Mouse (Mus musculus) embryo, embryonic 10.5 days (tissue): ENCODE measurements around the gene Mras.

ENCODE experiments used
- DNase-seq: peaks from one replicate; pipeline ENCODE4 v3.0.0-alpha.2; 2015; ENCODE audit warnings: low spot score

Gene Mras

DNA sequence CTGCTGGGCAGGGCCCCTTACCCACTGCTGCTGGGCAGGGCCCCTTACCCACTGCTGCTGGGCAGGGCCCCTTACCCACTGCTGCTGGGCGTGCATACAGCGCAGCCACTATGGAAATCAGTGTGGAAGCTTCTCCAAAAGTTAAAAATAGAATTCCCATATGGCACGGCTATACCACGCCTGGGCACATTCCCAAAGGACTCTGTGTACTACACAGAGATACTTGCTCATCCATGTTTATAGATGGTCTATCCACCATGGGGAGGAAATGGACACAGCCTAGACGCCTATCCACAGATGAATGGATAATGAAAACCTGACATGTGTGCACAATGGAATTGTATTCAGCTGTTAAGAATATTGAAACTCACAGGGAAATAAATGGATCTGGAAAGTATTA, 3.8 kb upstream of the Mras start:
- no peak for DNase-seq

DNA sequence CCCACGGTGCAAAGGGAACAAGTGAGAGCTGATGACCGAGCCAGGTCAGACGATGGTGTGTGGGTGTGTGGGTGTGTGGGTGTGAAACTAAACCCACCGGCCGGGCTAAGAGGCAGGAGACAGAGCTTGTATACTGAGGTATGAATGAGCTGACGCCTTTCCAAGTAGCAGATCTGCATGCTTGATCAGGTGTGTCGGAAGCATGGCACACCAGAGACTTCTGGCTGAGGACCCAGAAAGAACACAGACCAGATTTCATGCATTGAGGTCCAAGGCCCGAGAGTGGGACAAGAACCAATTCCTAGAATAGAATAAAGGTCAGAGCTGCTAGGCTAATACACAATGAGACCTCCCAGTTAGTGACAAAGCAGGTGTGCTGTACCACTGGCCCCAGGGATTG, 1.9 kb upstream of the Mras start:
- DNase-seq: no peak

DNA sequence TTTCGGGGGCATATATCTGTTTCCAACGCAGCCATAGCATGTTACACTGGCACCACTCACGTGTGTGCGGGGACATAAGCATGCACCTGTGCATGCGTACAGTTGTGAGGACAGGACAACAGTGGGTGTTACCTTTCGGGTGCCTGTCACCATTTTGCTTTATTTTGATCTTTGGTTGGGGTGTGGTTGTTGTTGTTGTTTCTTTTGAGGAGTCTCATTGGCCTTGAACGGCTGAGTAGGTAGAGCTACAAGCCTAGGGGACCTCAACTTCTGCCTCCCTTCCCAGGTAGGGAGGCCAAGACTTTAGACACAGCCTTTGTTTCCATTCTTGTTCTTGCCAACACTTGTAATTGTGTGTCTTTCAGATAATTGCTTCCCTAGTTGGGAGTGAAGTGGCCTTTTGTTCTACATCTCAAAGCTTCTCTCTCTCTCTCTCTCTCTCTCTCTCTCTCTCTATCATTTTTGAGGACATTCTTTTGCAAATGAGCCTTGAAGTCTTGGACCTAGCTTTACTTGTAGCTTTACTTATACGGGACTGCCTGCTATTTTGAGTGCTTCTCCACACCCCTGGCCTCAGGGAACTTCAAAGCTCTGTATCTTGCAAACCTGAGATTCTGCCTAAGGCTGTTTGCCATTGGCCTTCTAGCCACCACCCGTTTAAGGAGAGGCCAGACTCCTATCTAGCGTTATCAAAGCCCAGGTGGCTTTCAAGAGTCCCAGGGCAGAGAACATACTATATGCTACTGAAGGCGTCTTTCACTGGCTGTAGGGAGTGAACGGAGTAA, 792 bp upstream of the Mras start:
- no peak for DNase-seq

DNA sequence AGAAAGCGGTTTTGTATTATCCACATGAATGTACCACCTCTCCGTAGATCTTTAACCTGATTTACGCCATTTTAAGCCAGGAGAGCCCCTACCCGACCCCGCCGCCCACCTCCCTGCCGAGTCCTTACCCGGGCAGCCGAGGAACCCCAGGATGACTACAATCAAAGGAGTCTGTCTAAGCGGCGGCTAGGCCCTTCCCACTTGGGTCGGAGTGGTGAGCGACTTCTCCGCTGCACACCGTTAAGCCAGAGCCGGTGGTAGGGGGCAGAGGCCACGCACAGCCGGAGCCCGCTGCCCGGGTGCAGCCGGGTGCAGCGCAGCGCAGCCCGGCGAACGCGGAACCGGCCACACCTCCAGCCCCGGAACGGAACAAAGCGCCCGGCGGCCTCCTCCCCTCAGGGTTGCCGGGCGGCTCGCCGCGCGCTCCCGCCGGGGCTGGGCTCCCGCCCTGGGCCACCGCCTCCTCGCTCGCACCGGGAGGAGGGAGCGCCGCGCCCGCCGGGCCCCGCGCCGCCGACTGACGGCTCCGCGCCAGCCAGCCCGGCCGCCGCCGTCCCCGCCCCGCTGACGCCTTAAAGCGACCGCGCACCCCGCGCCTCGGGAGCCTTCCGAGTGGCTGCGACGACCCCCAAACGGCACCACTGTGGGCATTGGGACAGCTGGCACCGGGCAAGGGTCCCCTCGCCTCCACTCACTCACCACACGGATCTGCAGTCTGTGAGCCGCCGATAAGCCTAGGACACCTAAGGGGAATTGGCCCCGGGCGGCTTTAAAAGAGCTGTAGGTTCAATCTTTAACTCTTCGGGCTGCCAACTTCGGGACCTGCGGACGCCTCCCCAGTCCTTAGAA, 775 bp downstream of the Mras start:
- peak; percentile 68 for DNase-seq

DNA sequence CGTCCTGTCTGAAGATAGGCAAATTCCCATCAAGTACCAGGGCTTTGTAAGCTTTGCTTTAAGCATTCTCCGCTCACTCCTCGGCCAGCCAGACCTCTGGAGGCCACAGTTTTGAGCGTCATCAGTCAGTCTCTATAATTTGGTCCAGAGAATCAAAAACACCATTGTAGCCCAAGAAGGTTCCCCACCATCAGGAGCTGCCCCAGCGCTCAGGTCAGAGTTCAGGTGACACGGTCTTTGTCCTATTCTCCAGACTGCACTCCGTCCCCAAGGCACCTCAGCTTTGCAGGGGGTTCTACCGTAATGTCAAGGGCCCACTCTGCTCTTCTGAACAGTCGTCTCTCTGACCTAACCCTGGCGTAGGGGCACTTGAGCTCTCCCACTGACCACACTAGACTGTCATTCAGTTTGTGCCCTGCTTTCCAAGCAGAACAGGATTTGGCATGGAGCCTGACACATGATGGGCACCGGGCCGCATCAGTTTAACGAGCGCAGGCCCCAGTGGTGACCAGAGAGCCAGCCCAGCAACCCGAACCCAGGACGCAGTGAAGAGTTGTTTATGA, 1.5 kb downstream of the Mras start:
- no peak for DNase-seq

DNA sequence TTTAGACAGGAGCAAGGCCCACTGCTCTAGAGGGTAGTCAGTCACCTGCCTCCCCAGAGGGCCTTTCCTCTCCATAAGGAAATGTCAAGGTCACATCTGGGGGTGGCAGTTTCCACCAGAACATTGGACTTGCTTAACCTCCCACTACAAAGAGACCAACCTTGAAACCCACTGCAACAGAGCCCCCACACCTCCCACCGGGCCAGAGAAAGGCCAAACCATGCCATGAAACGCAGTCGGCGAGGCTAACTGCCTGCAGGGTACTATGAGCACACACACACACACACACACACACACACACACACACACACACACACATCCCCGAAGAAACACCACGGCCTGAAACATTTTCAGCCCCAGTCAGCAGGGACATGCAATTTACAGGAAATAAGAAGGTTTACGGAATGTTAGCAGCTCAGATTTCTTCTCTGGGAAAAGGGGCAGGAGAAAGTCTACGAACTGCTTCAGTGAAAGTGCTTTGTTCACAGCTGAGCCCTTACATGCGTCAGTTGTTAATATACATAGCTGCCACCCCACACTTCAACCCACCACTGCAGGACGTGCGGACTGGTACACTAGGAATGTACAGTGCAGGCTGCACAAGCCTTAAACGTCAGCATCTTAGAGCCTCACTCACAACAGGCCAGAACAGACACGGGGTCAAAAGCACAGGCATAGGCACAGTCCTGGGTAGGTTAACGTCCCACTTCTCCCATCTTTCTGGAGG, 2.1 kb downstream of the Mras start:
- peak; percentile 44 for DNase-seq

DNA sequence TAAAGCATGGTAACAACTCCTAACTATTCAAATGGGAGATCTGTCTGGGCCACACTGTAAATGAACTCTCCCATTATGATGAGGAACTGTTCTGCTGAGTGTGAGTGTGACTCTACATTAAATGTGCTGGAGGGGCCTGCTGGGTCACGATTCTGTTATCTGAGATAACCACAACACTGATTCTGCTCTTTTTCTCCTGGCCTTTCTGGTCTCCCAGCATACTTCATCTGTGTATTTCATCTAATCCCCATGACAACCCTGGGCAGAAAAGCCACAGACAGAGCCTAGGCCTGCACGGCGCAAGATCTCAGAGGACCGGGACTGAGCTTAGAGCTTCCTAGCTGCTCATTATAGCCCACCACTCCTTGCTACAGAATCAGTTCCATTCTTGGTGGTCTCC, 4.7 kb downstream of the Mras start:
- no peak for DNase-seq

DNA sequence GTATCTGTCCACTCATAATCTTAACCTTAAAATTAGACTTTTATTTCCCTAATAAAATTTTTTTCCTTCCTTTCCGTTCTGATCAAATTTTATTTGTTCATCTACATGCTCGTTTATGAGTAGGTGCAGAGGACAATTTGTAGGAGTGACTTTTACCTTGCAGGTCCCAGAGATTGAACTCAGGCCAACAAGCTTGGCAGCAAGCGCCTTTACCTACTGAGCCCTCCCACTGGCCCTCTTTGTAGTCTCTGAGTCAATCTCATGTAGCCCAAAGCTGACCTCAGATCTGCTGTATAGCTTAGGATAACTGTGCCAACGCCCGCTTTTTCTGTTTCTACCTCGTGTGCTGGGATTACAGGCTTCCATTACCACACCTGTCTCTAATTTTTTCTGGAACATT, 5.2 kb downstream of the Mras start:
- no peak for DNase-seq

DNA sequence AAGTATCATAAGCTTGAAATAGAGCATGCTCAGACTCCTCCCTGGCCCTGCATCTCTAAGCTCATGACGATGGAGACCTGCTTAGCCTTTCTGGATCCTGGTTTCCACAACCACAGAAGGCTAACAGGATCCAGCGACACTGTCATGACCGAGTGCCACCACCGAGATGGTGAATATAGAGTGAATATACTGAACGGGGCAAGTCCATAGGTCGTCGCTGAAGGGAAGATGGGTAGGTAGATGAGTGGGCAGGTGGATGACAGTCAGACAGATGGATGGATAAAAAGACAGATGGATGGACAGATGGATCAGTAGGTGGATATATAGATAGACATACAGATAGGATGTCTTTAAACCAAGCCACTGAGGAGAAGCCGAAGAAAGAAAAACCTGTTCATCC, 5.8 kb downstream of the Mras start:
- no peak for DNase-seq

DNA sequence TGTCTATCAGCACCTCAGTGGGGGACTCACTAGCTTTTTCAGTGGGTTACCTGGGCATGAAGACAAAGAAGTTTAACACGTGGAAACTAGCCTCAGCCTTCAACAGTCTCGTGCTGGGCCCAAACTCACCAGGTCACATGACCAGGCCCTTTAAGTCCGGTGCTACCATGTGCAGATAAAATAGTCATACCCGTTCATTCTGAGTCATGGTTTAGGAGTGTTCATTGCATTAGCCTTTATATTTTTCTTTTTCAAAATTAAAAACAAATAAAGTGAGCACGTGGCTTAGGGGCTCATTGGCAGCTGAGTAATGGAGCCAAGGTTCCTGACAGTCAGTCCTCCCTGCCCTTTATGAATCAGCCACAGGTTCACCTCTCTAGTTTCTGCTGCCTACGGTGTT, 6.4 kb downstream of the Mras start:
- no peak for DNase-seq

DNA sequence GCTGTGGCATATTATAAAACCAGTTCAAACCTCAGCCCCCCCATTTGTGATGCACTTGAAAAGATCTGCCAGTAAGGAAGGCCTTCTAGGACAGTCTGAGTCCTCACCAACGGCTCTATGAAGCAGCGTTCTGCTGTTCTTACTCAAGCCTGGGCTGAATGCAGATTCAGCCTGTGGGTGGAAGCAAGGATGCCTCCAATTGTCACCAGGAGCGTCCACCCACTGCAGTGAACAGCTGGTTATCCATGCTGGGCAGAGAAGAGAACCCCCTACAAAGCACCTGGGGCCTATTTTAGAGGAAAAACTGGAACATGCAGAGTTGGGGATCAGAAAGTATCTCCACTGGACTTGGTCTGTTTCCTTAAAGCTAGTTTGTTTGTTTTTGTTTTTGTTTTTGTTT, 7.3 kb downstream of the Mras start:
- DNase-seq: no peak

DNA sequence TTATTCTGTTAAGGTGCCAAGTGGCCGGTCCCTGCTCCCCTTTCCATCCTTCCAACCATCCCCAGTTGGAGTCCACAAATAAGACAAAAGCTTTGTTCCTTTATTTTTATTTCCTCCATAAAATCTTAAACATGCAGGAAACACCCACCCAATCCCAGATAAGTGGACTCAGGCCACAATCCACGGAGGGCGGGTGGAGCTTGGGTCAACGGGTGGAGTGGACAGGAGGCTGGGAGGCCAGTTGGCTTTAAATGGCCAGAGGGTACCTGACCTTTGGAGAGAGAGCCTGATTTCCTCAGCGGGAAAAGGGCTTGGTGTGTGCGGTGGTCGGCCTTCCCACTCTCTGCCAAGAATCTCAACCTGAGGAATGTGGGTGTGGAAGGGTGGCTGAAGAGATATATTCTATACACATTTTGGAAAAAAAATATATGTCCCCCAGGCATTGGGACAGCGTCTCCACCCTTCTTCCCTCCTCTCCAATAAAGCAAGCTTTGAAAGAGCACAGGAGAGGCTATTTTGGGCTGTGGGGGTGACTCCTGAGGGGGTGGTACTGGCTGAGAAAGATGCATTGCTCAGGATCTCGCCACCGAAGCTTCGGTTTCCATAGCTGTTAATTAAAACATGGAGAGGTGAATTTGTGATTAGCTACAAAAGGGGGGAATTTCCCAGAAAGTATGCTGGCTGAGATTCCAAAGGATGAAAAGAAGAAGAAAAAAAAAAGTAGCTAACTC, 8.4 kb downstream of the Mras start:
- DNase-seq: no peak

DNA sequence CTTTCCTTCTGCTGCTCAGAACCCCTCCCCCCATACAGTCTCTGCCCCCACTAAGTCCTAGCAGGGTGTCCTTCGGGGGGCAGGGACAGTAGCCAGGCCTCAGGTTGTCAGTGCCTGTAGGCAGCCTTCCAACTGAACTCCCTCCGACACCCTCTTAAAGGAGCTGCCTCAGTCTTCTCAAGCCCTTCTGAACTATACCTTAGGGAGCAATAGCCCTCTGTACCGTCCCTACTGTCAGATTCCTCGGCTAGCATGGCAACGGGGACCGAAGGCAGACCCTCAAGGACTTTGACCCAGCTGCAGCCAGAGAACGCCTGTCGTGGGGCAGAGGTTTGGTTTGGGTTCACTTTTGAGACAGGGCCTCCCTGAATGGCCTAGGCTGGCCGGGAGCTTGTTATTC, 11.9 kb downstream of the Mras start:
- no peak for DNase-seq

DNA sequence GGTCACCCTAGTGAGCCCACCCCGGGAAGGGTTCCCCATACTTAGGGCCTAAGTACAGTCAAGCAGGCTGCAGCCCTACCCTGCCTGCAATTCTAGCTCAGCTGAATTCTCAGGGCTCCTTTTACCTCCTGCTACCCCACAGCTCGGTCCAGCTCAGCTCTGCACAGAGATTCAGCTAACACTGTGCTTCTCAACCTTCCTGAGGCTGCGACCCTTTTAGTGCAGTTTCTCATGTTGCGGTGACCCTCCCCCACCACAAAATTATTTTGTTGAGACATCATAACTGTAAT, 12.7 kb downstream of the Mras start:
- DNase-seq: no peak

DNA sequence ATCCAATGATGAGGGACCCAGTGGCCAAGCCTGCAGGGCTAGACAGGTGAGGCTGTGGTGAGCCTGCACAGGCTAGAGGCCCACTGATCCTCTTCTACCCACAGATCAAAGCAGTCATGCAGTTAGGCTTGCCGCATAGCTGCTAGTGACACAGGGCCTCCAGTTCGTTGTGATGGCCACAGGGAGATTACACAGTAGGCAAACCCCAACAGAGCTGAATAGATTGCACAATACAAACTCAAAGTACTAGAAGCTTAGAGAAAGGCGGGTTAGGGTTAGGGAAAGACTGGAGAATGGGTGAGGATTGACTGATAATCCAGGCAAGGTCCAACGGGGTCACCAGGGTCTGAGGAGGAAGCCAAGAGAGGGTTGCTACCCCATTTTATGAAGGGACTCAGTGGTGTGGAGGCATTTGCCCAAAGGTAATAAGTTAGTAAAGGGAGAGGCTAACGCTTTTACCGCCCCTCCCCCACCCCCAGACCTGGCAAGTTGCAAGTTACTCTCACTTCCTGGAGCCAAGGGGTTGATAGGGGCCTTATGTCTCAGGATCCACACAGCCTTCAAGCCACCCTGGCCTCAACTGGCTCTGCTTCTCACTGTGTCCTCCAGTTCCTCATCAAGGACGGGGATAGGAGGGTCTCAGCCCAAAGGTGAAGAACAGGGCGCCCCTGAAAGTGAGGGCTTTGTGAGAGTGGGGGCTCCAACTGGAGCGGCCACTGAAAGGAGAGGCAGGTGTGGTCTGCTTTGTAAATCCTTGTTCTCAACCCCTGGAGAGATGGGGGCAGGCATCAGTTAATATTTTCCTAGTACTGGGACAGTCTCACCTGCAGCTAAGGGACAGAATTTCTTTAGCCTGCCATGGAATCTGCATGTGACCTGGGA, 13.2 kb downstream of the Mras start:
- DNase-seq: no peak

DNA sequence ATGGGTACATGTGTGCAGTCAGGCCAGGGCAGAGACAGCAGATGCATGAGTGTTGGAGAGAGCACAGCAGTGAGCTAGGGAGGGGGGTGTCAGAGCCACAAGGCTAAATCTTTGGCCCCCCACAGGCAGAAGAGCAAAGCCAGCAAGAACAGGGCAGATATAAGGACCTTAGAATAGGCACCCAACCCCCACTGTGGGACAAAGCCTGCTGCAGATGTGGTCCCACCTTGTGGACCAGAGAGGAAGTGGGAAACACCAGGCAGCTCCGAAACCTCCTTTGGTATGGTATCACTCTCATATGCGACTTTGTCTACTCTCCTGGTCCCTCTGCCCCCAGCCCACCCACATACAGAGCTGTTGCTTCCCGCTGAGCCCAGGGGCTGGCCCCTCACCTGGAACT, 15.3 kb downstream of the Mras start:
- no peak for DNase-seq

DNA sequence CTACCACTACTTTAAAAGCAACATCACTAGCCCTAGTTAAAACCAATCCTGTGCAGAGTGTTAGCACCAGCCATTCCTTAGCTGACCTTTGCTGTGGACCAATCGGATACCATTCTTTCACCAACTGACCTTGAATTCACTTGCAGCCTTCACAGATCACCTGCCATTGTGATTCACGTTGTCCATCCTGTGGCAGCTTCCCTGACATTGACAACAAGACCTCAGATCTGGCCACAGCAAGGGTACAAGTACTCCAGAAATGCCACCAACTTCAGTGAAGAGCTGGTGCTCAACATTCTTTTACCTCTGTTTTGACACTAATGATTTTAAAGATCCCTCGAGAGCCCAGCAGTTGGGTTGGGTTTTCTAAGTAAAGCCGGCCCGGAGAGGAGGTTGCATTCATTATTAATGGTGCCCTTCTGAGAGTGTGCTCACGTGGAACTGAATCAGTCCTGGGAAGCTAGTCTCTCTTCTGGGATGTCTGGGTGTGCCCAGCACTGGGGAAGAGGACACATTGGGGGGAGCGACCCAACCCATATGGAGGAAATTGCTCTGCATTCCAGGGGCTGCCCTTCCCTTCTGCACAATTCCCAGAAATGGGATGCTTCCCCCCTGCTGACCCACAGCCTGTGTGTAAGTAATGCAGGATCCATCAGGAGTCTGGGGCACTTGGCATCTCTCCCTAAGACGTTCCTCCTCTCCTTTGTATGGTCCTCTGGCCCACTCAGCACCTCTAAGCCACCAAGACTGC, 17.1 kb downstream of the Mras start:
- DNase-seq: no peak

DNA sequence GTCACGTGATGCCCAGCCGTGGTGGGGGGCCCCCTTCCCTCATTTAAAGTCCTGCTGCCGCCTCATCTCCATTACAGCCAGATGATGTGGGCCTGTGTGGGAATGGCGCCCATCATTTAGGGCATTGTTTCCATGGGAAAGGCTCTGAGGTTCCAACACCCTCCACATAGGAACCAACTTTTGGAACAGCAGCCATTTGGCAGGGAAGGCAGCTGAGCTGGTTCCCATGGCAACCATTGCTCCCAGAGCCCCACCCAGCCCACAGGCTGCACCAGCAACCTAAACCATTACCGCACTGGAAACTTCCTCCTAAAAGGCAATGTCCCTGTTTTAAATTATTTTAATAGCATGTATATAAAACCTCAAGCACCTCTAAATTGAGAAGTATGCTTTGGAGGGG, 18.8 kb downstream of the Mras start:
- peak; percentile 14 for DNase-seq

DNA sequence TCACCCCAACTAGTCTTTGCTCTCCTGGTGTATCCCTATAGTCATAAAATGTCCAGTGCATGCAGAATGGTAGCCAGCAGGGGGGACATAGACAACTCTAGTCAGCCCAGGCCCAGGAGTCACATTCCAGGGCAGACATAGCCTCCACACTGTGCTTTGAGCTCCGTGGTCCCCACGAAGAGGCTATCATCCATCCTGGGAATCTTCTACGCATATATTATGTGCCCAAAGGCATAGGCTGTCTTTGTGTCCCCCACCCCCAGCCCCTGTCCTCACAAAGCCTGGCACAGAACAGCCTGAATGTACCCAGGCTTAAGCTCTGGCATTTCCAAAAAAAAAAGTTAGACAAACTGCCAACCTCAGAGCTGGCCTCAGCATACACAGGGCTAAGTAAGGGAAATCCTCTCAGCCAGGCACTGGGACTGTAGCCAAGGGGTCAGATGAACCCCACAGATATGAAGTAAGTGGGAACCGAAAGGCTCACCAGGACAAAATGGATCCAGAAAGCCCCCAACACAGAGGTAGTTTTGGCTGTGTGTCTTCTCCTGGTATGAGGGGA, 19.8 kb downstream of the Mras start:
- no peak for DNase-seq

DNA sequence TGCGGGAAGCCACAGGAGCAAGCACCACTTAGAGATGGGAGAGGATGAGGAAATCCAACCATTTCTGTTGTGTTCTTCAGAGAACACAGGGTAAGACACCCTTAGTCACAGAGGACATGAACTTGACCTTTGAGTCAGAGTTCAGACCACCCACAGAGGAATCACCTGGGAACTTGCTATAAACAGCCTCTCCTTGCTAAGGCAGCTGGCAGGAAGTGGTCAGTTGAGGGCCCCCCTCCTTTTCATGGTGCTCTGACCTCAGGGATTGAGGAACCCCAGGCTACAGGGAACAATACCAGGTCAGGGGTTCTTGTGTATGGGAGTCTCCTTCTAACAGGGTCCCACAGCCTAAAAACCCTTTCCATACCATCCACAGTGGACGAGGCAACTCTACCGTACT, 20.4 kb downstream of the Mras start:
- DNase-seq: no peak
